Mouse (Mus musculus): Measurements from ENCODE around the gene Bpgm. TPM values are rescaled to one million over a fixed set of nuclear protein-coding genes. Genes with fewer than 3 reads are reported as not detected.
A peak's percentile ranks its signal among the peaks of the same experiment; 100 is the strongest.

Gene Bpgm
- polyA plus RNA-seq, 1 experiment from 2014 or later: 38.1 TPM

- no peak overlapping the region for H3K9ac ChIP-seq (ENCODE audit: low read length)
- ATAC-seq (replicated peaks; ENCODE audit: low FRiP score, low TSS enrichment, low read depth): peak; percentile 76; the same call in 1 of the 2 replicates
- H3K4me1 ChIP-seq (replicated peaks; ENCODE audit: control insufficient read depth, insufficient read depth, low read length): peaks cover 16% of the 10 kb centered on the region
- H3K36me3 ChIP-seq (ENCODE audit: control insufficient read depth, insufficient read depth, low read length): peaks cover 5% of the 10 kb centered on the region; the same call in 1 of the 2 replicates
- no peak overlapping the region for H3K4me3 ChIP-seq (ENCODE audit: low read depth, low read length)
- H3K27ac ChIP-seq (ENCODE audit: low read depth): peak overlapping the region; percentile 70
- no peaks in the 10 kb centered on the region for H3K27me3 ChIP-seq (replicated peaks; ENCODE audit: control insufficient read depth, insufficient read depth, low read length)
- H3K4me2 ChIP-seq (ENCODE audit: low read length): peak overlapping the region; percentile 33
- H3K9me3 ChIP-seq (ENCODE audit: control insufficient read depth, low read length): no peaks in the 10 kb centered on the region
- WGBS: 23% methylated on average over 7 of the region's 7 CpGs
- DNase-seq (ENCODE audit: low spot score): peak; percentile 60
Observed at GRCm38 (mm10) chr6:34495140-34495551, 19.1 kb downstream of the Bpgm start.

- Histone ChIP-seq H3K9me3 (ENCODE audit: control insufficient read depth, low read length) (no peaks in the 10 kb centered on the region), H3K9ac (ENCODE audit: low read length) (no peak overlapping the region), H3K4me2 (ENCODE audit: low read length) (no peak overlapping the region), H3K4me1 (replicated peaks; ENCODE audit: control insufficient read depth, insufficient read depth, low read length) (peaks cover 20% of the 10 kb centered on the region), H3K27ac (ENCODE audit: low read depth) (no peak overlapping the region), H3K36me3 (ENCODE audit: control insufficient read depth, insufficient read depth, low read length) (no peaks in the 10 kb centered on the region), H3K27me3 (replicated peaks; ENCODE audit: control insufficient read depth, insufficient read depth, low read length) (no peaks in the 10 kb centered on the region), H3K4me3 (ENCODE audit: low read depth, low read length) (no peak overlapping the region)
- ATAC-seq (replicated peaks; ENCODE audit: low FRiP score, low TSS enrichment, low read depth): no peak
- no peak for DNase-seq (ENCODE audit: low spot score)
- 62% methylated on average over 5 of the region's 5 CpGs for WGBS
Observed at GRCm38 (mm10) chr6:34497991-34498625, 22.1 kb downstream of the Bpgm start.

- WGBS: 82% methylated on average over 7 of the region's 7 CpGs
- no peaks in the 10 kb centered on the region for H3K36me3 ChIP-seq (ENCODE audit: control insufficient read depth, insufficient read depth, low read length)
- no peaks in the 10 kb centered on the region for H3K27me3 ChIP-seq (replicated peaks; ENCODE audit: control insufficient read depth, insufficient read depth, low read length)
- H3K4me2 ChIP-seq (ENCODE audit: low read length): no peak overlapping the region
- H3K9me3 ChIP-seq (ENCODE audit: control insufficient read depth, low read length): no peaks in the 10 kb centered on the region
- no peak overlapping the region for H3K4me3 ChIP-seq (ENCODE audit: low read depth, low read length)
- no peak overlapping the region for H3K27ac ChIP-seq (ENCODE audit: low read depth)
- ATAC-seq (replicated peaks; ENCODE audit: low FRiP score, low TSS enrichment, low read depth) (no peak), DNase-seq (ENCODE audit: low spot score) (no peak)
- peaks cover 28% of the 10 kb centered on the region for H3K4me1 ChIP-seq (replicated peaks; ENCODE audit: control insufficient read depth, insufficient read depth, low read length)
- H3K9ac ChIP-seq (ENCODE audit: low read length): no peak overlapping the region
Observed at GRCm38 (mm10) chr6:34502291-34502690, 26.3 kb downstream of the Bpgm start.

DNA sequence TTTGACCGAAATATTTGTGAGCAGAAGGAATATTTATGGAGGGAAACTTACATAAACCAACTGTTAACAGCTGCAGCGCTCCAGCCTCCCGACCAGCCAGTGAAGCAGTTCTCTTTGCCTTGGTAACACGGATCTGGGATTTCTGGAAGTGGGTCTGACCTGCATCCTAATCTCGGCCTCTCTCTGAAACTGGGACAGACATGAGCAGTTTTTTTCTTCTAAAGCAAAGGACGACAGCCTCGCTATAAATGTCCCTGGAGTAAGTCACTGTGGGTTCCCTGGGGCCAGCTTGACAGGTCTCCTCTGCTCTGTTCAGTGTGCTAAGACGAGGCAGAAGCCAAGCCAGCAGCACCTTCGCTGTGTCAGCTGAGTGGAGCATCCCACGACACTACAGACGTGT is 29.9 kb downstream of the Bpgm start:
- no peak for ATAC-seq (replicated peaks; ENCODE audit: low FRiP score, low TSS enrichment, low read depth)
- H3K36me3 ChIP-seq (ENCODE audit: control insufficient read depth, insufficient read depth, low read length): no peaks in the 10 kb centered on the region
- H3K4me1 ChIP-seq (replicated peaks; ENCODE audit: control insufficient read depth, insufficient read depth, low read length): peaks cover 24% of the 10 kb centered on the region
- no peaks in the 10 kb centered on the region for H3K27me3 ChIP-seq (replicated peaks; ENCODE audit: control insufficient read depth, insufficient read depth, low read length)
- H3K27ac ChIP-seq (ENCODE audit: low read depth): peak overlapping the region; percentile 34; the same call in 1 of the 2 replicates
- H3K4me3 ChIP-seq (ENCODE audit: low read depth, low read length): no peak overlapping the region
- no peaks in the 10 kb centered on the region for H3K9me3 ChIP-seq (ENCODE audit: control insufficient read depth, low read length)
- WGBS: 38% methylated on average over 11 of the region's 11 CpGs
- DNase-seq (ENCODE audit: low spot score): peak; percentile 58
- H3K9ac ChIP-seq (ENCODE audit: low read length): no peak overlapping the region
- 0 out of 2 replicates have a peak overlapping the region, but pooled peaks have one; percentile 16 for H3K4me2 ChIP-seq (ENCODE audit: low read length)

DNA sequence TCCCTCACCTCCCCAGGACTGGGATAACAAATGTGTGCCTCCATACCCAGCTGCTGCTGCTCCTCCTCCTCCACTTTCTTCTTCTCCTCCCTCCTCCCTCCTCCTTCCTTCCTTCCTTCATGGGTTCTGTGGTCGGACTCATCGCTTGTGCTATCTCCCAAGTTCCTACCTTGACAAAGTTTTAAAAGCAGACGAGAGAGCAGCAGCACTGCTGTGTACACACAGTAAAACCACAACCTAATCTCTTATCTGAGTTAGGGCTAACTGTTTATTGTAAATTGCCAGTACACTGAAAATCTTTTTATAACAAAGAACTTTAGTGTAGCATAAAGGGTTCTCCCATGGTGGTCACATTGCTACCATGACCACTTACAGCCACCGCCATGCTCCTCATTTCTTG is 31.6 kb downstream of the Bpgm start:
- H3K36me3 ChIP-seq (ENCODE audit: control insufficient read depth, insufficient read depth, low read length): no peaks in the 10 kb centered on the region
- H3K4me3 ChIP-seq (ENCODE audit: low read depth, low read length): no peak overlapping the region
- DNase-seq (ENCODE audit: low spot score) (no peak), ATAC-seq (replicated peaks; ENCODE audit: low FRiP score, low TSS enrichment, low read depth) (no peak)
- no peaks in the 10 kb centered on the region for H3K27me3 ChIP-seq (replicated peaks; ENCODE audit: control insufficient read depth, insufficient read depth, low read length)
- no peak overlapping the region for H3K4me2 ChIP-seq (ENCODE audit: low read length)
- WGBS: 63% methylated on average over 4 of the region's 4 CpGs
- H3K4me1 ChIP-seq (replicated peaks; ENCODE audit: control insufficient read depth, insufficient read depth, low read length): peaks cover 24% of the 10 kb centered on the region
- H3K9me3 ChIP-seq (ENCODE audit: control insufficient read depth, low read length): no peaks in the 10 kb centered on the region
- no peak overlapping the region for H3K9ac ChIP-seq (ENCODE audit: low read length)
- no peak overlapping the region for H3K27ac ChIP-seq (ENCODE audit: low read depth)

- DNase-seq (ENCODE audit: low spot score) (no peak), ATAC-seq (replicated peaks; ENCODE audit: low FRiP score, low TSS enrichment, low read depth) (no peak)
- 86% methylated on average over 4 of the region's 4 CpGs for WGBS
- no peak overlapping the region for H3K4me3 ChIP-seq (ENCODE audit: low read depth, low read length)
- no peak overlapping the region for H3K27ac ChIP-seq (ENCODE audit: low read depth)
- no peaks in the 10 kb centered on the region for H3K9me3 ChIP-seq (ENCODE audit: control insufficient read depth, low read length)
- no peaks in the 10 kb centered on the region for H3K27me3 ChIP-seq (replicated peaks; ENCODE audit: control insufficient read depth, insufficient read depth, low read length)
- H3K9ac ChIP-seq (ENCODE audit: low read length): no peak overlapping the region
- H3K4me2 ChIP-seq (ENCODE audit: low read length): no peak overlapping the region
- H3K36me3 ChIP-seq (ENCODE audit: control insufficient read depth, insufficient read depth, low read length): no peaks in the 10 kb centered on the region
- peaks cover 23% of the 10 kb centered on the region for H3K4me1 ChIP-seq (replicated peaks; ENCODE audit: control insufficient read depth, insufficient read depth, low read length)
Observed at GRCm38 (mm10) chr6:34508016-34508415, 32.0 kb downstream of the Bpgm start.

GRCm38 (mm10) chr6:34510277-34510676 is 34.3 kb downstream of the Bpgm start:
- no peak overlapping the region for H3K27ac ChIP-seq (ENCODE audit: low read depth)
- H3K4me2 ChIP-seq (ENCODE audit: low read length): no peak overlapping the region
- H3K9ac ChIP-seq (ENCODE audit: low read length): no peak overlapping the region
- H3K4me3 ChIP-seq (ENCODE audit: low read depth, low read length): no peak overlapping the region
- H3K9me3 ChIP-seq (ENCODE audit: control insufficient read depth, low read length): no peaks in the 10 kb centered on the region
- ATAC-seq (replicated peaks; ENCODE audit: low FRiP score, low TSS enrichment, low read depth) (no peak), DNase-seq (ENCODE audit: low spot score) (no peak)
- no peaks in the 10 kb centered on the region for H3K27me3 ChIP-seq (replicated peaks; ENCODE audit: control insufficient read depth, insufficient read depth, low read length)
- peaks cover 21% of the 10 kb centered on the region for H3K4me1 ChIP-seq (replicated peaks; ENCODE audit: control insufficient read depth, insufficient read depth, low read length)
- H3K36me3 ChIP-seq (ENCODE audit: control insufficient read depth, insufficient read depth, low read length): no peaks in the 10 kb centered on the region
- WGBS: 92% methylated on average over 5 of the region's 5 CpGs

DNA sequence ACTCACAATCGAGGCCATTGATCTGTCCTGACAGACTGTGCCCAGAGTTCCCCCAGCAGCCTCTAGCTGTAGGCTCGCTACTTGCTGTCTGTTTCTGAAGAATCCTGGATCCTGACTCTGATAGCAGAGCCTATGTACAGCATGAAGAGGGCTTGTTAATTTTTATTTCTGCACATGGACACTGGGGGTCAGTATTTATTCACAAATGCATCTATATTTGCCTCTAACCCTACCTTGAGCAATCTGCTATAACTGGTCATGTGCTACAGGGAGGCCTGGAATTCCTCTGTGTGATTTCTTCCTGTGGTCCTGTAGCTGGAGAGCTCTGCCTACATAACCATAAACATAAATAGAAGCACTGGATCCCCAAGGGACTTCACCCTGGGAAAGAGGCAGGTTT is 35.4 kb downstream of the Bpgm start:
- Histone ChIP-seq H3K9ac (ENCODE audit: low read length) (no peak overlapping the region), H3K36me3 (ENCODE audit: control insufficient read depth, insufficient read depth, low read length) (no peaks in the 10 kb centered on the region), H3K4me2 (ENCODE audit: low read length) (no peak overlapping the region), H3K27ac (ENCODE audit: low read depth) (no peak overlapping the region), H3K27me3 (replicated peaks; ENCODE audit: control insufficient read depth, insufficient read depth, low read length) (no peaks in the 10 kb centered on the region), H3K4me1 (replicated peaks; ENCODE audit: control insufficient read depth, insufficient read depth, low read length) (peaks cover 17% of the 10 kb centered on the region), H3K9me3 (ENCODE audit: control insufficient read depth, low read length) (no peaks in the 10 kb centered on the region), H3K4me3 (ENCODE audit: low read depth, low read length) (no peak overlapping the region)
- DNase-seq (ENCODE audit: low spot score) (peak; percentile 61), ATAC-seq (replicated peaks; ENCODE audit: low FRiP score, low TSS enrichment, low read depth) (peak; percentile 50)
- WGBS: 30% methylated on average over 2 of the region's 2 CpGs

- peaks cover 13% of the 10 kb centered on the region for H3K4me1 ChIP-seq (replicated peaks; ENCODE audit: control insufficient read depth, insufficient read depth, low read length)
- ATAC-seq (replicated peaks; ENCODE audit: low FRiP score, low TSS enrichment, low read depth) (no peak), DNase-seq (ENCODE audit: low spot score) (no peak)
- no peak overlapping the region for H3K9ac ChIP-seq (ENCODE audit: low read length)
- no peak overlapping the region for H3K27ac ChIP-seq (ENCODE audit: low read depth)
- no peak overlapping the region for H3K4me3 ChIP-seq (ENCODE audit: low read depth, low read length)
- no peaks in the 10 kb centered on the region for H3K9me3 ChIP-seq (ENCODE audit: control insufficient read depth, low read length)
- no peaks in the 10 kb centered on the region for H3K36me3 ChIP-seq (ENCODE audit: control insufficient read depth, insufficient read depth, low read length)
- H3K4me2 ChIP-seq (ENCODE audit: low read length): no peak overlapping the region
- no peaks in the 10 kb centered on the region for H3K27me3 ChIP-seq (replicated peaks; ENCODE audit: control insufficient read depth, insufficient read depth, low read length)
Observed at GRCm38 (mm10) chr6:34512741-34513140, 36.7 kb downstream of the Bpgm start.

All from intestine, embryonic 14.5 days (tissue).